Mouse (Mus musculus) liver, postnatal 0 days (tissue): ENCODE results near the gene Ndufs2. TPM values are rescaled to one million over a fixed set of nuclear protein-coding genes. Genes with fewer than 3 reads are reported as not detected.

Experiments used
- ATAC-seq: fragments of 200-750 bp; cut with Nextera tagmentation; 2 replicates; pipeline ENCODE4 v1.8.0; 2017; ENCODE audit warnings: mild to moderate bottlenecking, moderate library complexity
- DNase-seq: peaks from one replicate; pipeline ENCODE4 v3.0.0-alpha.2; 2016
- H3K27ac ChIP-seq: fragments of 300-500 bp; sonication (generic); 2 replicates; pipeline ENCODE4 v1.5.1; 2014; ENCODE audit warnings: antibody characterized with exemption, moderate library complexity, mild to moderate bottlenecking, low read depth
- H3K27me3 ChIP-seq: fragments of 300-500 bp; sonication (generic); 2 replicates; pipeline ENCODE4 v1.6.1; 2014; ENCODE audit warnings: low read length, control low read depth, mixed read lengths; ENCODE audit not compliant: insufficient read depth
- H3K36me3 ChIP-seq: fragments of 300-500 bp; sonication (generic); replicated peaks from 2 replicates; pipeline ENCODE4 v1.6.1; 2014; ENCODE audit warnings: mild to moderate bottlenecking, control low read depth, low read length, moderate library complexity, mixed read lengths; ENCODE audit not compliant: insufficient read depth
- H3K4me1 ChIP-seq: fragments of 300-500 bp; sonication (generic); 2 replicates; pipeline ENCODE4 v1.6.1; 2014; ENCODE audit warnings: antibody characterized with exemption, mild to moderate bottlenecking, control low read depth; ENCODE audit not compliant: insufficient read depth
- H3K4me2 ChIP-seq: fragments of 300-500 bp; sonication (generic); 2 replicates; pipeline ENCODE4 v1.6.1; 2014; ENCODE audit warnings: low read depth, mild to moderate bottlenecking, low read length, moderate library complexity, mixed read lengths
- H3K4me3 ChIP-seq: fragments of 300-500 bp; sonication (generic); 2 replicates; pipeline ENCODE4 v1.5.1; 2014; ENCODE audit warnings: low read depth, low read length
- H3K9ac ChIP-seq: fragments of 300-500 bp; sonication (generic); replicated peaks from 2 replicates; pipeline ENCODE4 v1.6.1; 2014; ENCODE audit warnings: mild to moderate bottlenecking, moderate library complexity
- H3K9me3 ChIP-seq: fragments of 300-500 bp; sonication (generic); 2 replicates; pipeline ENCODE4 v1.6.1; 2016; ENCODE audit warnings: mild to moderate bottlenecking, control low read depth, low read length, mixed read lengths
- CTCF ChIP-seq: sonication (generic); IDR thresholded peaks from 2 replicates; pipeline ENCODE4 v1.5.1; 2016; ENCODE audit warnings: antibody characterized with exemption, low read depth
- EP300 ChIP-seq: IDR thresholded peaks from 2 replicates; pipeline ENCODE4 v1.6.1; 2016; ENCODE audit warnings: antibody characterized with exemption, low read depth, mild to moderate bottlenecking
- WGBS: fragments of 180-500 bp; shearing (Covaris S2); extraction: QIAGEN DNeasy Blood & Tissue Kit; methylation state at CpG from one replicate; pipeline ENCODE4 v1.1.7; 2014; ENCODE audit not compliant: insufficient replicate concordance; 5-methylcytosine and 5-hydroxymethylcytosine counted together
- polyA plus RNA-seq: library from polyadenylated mRNA; unstranded; fragments of >200 nt; fragmentation: Nextera tagmentation; extraction: Ambion mirVana; gene quantifications from 2 replicates; pipeline ENCODE4 v1.2.1, GENCODE M21; 2015

Gene Ndufs2
- polyA plus RNA-seq, 1 experiment from 2014 or later: 158 TPM

DNA sequence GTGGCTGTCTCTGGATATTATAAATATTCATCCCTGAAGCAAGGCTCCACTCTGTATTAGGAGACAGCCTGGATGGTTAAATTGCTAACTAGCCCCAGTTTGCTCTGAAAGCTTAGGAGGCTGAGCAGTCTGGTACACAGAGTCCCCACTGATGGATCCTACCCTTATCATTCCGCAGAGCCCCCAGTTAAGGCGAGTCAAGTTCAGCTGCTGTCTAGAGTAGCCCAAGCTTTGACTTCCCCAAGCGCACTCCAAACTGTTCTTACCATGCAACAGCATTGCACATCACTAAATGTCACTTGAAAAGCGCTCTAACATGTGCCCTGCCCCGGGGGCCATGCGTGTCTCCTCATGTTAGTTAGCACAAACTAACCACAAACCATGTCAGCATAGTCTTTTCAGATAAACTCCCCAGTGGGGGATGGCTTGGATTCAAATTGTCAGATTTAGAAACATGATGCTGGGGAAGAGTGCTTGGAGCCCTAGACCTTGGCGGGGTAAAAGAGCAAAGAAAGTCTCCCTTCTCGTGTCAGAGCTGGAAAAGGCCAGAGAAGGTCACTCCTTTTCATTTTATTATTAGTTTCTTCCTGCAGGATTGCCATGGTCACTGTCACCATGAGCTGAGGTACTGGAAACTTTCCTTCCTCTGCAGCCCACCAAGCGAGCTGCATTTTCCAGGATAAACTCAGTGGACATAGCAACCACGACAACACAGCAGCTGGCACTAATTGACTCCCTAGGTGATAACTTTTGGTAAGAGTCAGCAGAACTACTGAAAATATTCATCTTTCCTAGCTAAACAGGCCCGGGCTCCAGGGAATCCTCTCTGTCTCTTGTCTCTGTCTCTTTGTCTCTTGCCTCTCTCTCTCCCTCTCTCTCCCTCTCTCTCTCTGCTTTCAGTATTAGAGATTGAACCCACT is 57.0 kb downstream of the Ndufs2 start:
- ATAC-seq (no peak), DNase-seq (no peak)
- no peak overlapping the region for H3K27ac ChIP-seq
- H3K9me3 ChIP-seq: no peaks in the 10 kb centered on the region
- H3K9ac ChIP-seq: no peak overlapping the region; the same call in 1 of the 2 replicates
- 39% methylated on average over 11 of the region's 11 CpGs for WGBS
- peak overlapping the region; percentile 49; the same call in 1 of the 2 replicates for H3K4me2 ChIP-seq
- no peak overlapping the region for H3K4me3 ChIP-seq
- H3K27me3 ChIP-seq: peaks cover 21% of the 10 kb centered on the region
- H3K4me1 ChIP-seq: peaks cover 13% of the 10 kb centered on the region
- no peaks in the 10 kb centered on the region for H3K36me3 ChIP-seq
- TF ChIP-seq EP300 (no peak), CTCF (no peak)

- WGBS: 17% methylated on average over 18 of the region's 18 CpGs
- no peak for TF ChIP-seq CTCF
- TF ChIP-seq EP300: no peak
- Histone ChIP-seq H3K9ac (no peak overlapping the region), H3K4me3 (0 out of 2 replicates have a peak overlapping the region, but pooled peaks have one; percentile 2), H3K36me3 (no peaks in the 10 kb centered on the region), H3K9me3 (no peaks in the 10 kb centered on the region), H3K4me1 (peaks cover 13% of the 10 kb centered on the region), H3K4me2 (peak overlapping the region; percentile 49), H3K27ac (no peak overlapping the region), H3K27me3 (peaks cover 21% of the 10 kb centered on the region)
- DNase-seq: no peak
- no peak for ATAC-seq
These were observed 57.9 kb downstream of the Ndufs2 start for GRCm38 (mm10) chr1:171193093-171193840.

GRCm38 (mm10) chr1:171192283-171192682 is 58.9 kb downstream of the Ndufs2 start:
- DNase-seq (no peak), ATAC-seq (no peak)
- H3K9me3 ChIP-seq: no peaks in the 10 kb centered on the region
- no peak overlapping the region for H3K4me2 ChIP-seq
- WGBS: 65% methylated on average over 10 of the region's 10 CpGs
- no peak overlapping the region for H3K4me3 ChIP-seq
- TF ChIP-seq EP300: no peak
- no peak overlapping the region for H3K27ac ChIP-seq
- H3K36me3 ChIP-seq: no peaks in the 10 kb centered on the region
- H3K27me3 ChIP-seq: peaks cover 21% of the 10 kb centered on the region
- peaks cover 13% of the 10 kb centered on the region for H3K4me1 ChIP-seq
- H3K9ac ChIP-seq: no peak overlapping the region

- TF ChIP-seq CTCF (no peak), EP300 (no peak)
- Histone ChIP-seq H3K4me1 (peaks cover 8% of the 10 kb centered on the region), H3K27ac (no peak overlapping the region), H3K36me3 (no peaks in the 10 kb centered on the region), H3K9ac (no peak overlapping the region), H3K4me2 (no peak overlapping the region), H3K27me3 (peaks cover 13% of the 10 kb centered on the region), H3K9me3 (no peaks in the 10 kb centered on the region), H3K4me3 (no peak overlapping the region)
- ATAC-seq: no peak
- no peak for DNase-seq
- 86% methylated on average over 9 of the region's 9 CpGs for WGBS
These were observed 60.4 kb downstream of the Ndufs2 start for GRCm38 (mm10) chr1:171190832-171191231.

GRCm38 (mm10) chr1:171189476-171190114 is 61.6 kb downstream of the Ndufs2 start:
- Histone ChIP-seq H3K4me2 (no peak overlapping the region), H3K9ac (no peak overlapping the region; the same call in 1 of the 2 replicates), H3K27ac (no peak overlapping the region), H3K9me3 (no peaks in the 10 kb centered on the region), H3K27me3 (peaks cover 4% of the 10 kb centered on the region; the same call in 1 of the 2 replicates), H3K4me3 (no peak overlapping the region), H3K4me1 (peaks cover 5% of the 10 kb centered on the region), H3K36me3 (no peaks in the 10 kb centered on the region)
- DNase-seq (no peak), ATAC-seq (no peak)
- TF ChIP-seq CTCF (no peak), EP300 (no peak)
- WGBS: 57% methylated on average over 14 of the region's 14 CpGs

DNA sequence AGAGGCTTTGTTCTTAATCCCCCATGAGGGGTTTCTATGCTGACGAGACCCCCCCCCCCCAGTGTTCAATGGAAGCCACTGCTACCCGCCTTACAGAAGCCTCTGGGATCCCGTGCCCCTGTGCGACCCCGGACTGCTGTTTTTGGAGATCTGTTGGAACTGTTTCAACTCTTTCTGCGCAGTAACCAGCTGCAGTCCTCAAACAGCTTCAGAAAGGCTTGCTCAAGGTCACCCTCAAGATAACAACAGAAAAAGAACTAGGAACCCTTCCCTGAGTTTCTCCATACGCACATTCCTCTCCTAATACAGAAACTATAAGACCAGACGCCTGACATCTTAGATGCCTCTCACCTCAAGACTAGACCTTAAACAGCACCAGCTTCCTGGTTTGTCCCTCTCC is 62.1 kb downstream of the Ndufs2 start:
- TF ChIP-seq EP300: no peak
- TF ChIP-seq CTCF: no peak
- no peaks in the 10 kb centered on the region for H3K9me3 ChIP-seq
- DNase-seq: no peak

More for the DNA sequence above, 62.1 kb downstream of the Ndufs2 start:
- no peak for ATAC-seq
- WGBS: 62% methylated on average over 8 of the region's 8 CpGs
- Histone ChIP-seq H3K27me3 (peaks cover 2% of the 10 kb centered on the region; the same call in 1 of the 2 replicates), H3K4me3 (no peak overlapping the region), H3K9ac (no peak overlapping the region), H3K4me1 (peaks cover 5% of the 10 kb centered on the region), H3K4me2 (no peak overlapping the region), H3K36me3 (no peaks in the 10 kb centered on the region), H3K27ac (no peak overlapping the region)
